Mouse (Mus musculus): Measurements from ENCODE around the gene Capzb. TPM values are rescaled to one million over a fixed set of nuclear protein-coding genes. Genes with fewer than 3 reads are reported as not detected.

Gene Capzb
- total and polyA plus RNA-seq, 3 experiments: 103 to 354 TPM; not detected in 1

- Histone ChIP-seq H3K27me3 (ENCODE audit: control insufficient read depth in 1 of 2, insufficient read depth in 2 of 2, low read length in 2 of 2) (no peaks in the 10 kb centered on the region), H3K36me3 (ENCODE audit: control insufficient read depth in 1 of 2, insufficient read depth in 2 of 2, low read length in 2 of 2) (no peaks in the 10 kb centered on the region; a peak in 1 of 4 replicates), H3K9ac (ENCODE audit: control insufficient read depth, low read depth, low read length, poor library complexity, severe bottlenecking) (no peak overlapping the region), H3K4me3 (ENCODE audit: control insufficient read depth in 1 of 2, insufficient read depth in 1 of 2, low read depth in 2 of 2, low read length in 2 of 2) (no peak overlapping the region), H3K4me1 (ENCODE audit: control insufficient read depth in 1 of 2, insufficient read depth in 2 of 2, low read length in 2 of 2) (peaks cover 0 to 9% of the 10 kb centered on the region in 2 experiments; a peak in 2 of 4 replicates), H3K27ac (ENCODE audit: control insufficient read depth, low read depth, low read length) (no peak overlapping the region), H3K9me3 (replicated peaks; ENCODE audit: insufficient read depth, low read length) (no peaks in the 10 kb centered on the region), H3K79me2 (ENCODE audit: control insufficient read depth, insufficient read depth, low read length, poor library complexity) (peaks cover 2% of the 10 kb centered on the region; the same call in 1 of the 2 replicates)
- TF ChIP-seq CHD2 (IDR thresholded peaks at IDR 0.05; ENCODE audit: low read length): no peak
- no peak for DNase-seq (ENCODE audit: low read depth, low spot score)
Measured at GRCm38 (mm10) chr4:139305521-139305920, 112.8 kb downstream of the Capzb start.

GRCm38 (mm10) chr4:139307916-139308315, 115.2 kb downstream of the Capzb start:
- Histone ChIP-seq H3K9ac (ENCODE audit: control insufficient read depth, low read depth, low read length, poor library complexity, severe bottlenecking) (no peak overlapping the region), H3K4me1 (ENCODE audit: control insufficient read depth in 1 of 2, insufficient read depth in 2 of 2, low read length in 2 of 2) (peaks cover 0 to 9% of the 10 kb centered on the region in 2 experiments; a peak in 2 of 4 replicates), H3K27ac (ENCODE audit: control insufficient read depth, low read depth, low read length) (no peak overlapping the region), H3K4me3 (ENCODE audit: control insufficient read depth in 1 of 2, insufficient read depth in 1 of 2, low read depth in 2 of 2, low read length in 2 of 2) (no peak overlapping the region), H3K79me2 (ENCODE audit: control insufficient read depth, insufficient read depth, low read length, poor library complexity) (peaks cover 4% of the 10 kb centered on the region; the same call in 1 of the 2 replicates), H3K9me3 (replicated peaks; ENCODE audit: insufficient read depth, low read length) (no peaks in the 10 kb centered on the region), H3K36me3 (ENCODE audit: control insufficient read depth in 1 of 2, insufficient read depth in 2 of 2, low read length in 2 of 2) (no peaks in the 10 kb centered on the region; a peak in 1 of 4 replicates), H3K27me3 (ENCODE audit: control insufficient read depth in 1 of 2, insufficient read depth in 2 of 2, low read length in 2 of 2) (no peaks in the 10 kb centered on the region)
- peak; percentile 58 for DNase-seq (ENCODE audit: low read depth, low spot score)
- TF ChIP-seq EP300 (IDR thresholded peaks at IDR 0.05; ENCODE audit: low read depth in 1 of 2, low read length in 2 of 2): no peak
- no peak for TF ChIP-seq E2F4 (IDR thresholded peaks at IDR 0.05; ENCODE audit: borderline replicate concordance, low read depth, low read length)

GRCm38 (mm10) chr4:139309651-139310050, 117.0 kb downstream of the Capzb start:
- peak; percentile 19 for DNase-seq (ENCODE audit: low read depth, low spot score)
- H3K9me3 ChIP-seq (replicated peaks; ENCODE audit: insufficient read depth, low read length): no peaks in the 10 kb centered on the region
- no peak for TF ChIP-seq NELFE (IDR thresholded peaks at IDR 0.05; ENCODE audit: low read depth, low read length)
- TF ChIP-seq SMC3 (IDR thresholded peaks at IDR 0.05; ENCODE audit: low read depth, low read length): no peak
- TF ChIP-seq E2F4 (IDR thresholded peaks at IDR 0.05; ENCODE audit: borderline replicate concordance, low read depth, low read length): no peak
- no peak for TF ChIP-seq EP300 (IDR thresholded peaks at IDR 0.05; ENCODE audit: low read depth in 1 of 2, low read length in 2 of 2)
- TF ChIP-seq MYC (IDR thresholded peaks at IDR 0.05; ENCODE audit: low read depth, low read length): no peak
- TF ChIP-seq RAD21 (IDR thresholded peaks at IDR 0.05; ENCODE audit: low read depth, low read length): no peak
- TF ChIP-seq MAZ (IDR thresholded peaks at IDR 0.05; ENCODE audit: low read depth, low read length): no peak
- no peak for TF ChIP-seq UBTF (IDR thresholded peaks at IDR 0.05; ENCODE audit: borderline replicate concordance, insufficient read depth, low read depth, low read length)
- TF ChIP-seq GABPA (IDR thresholded peaks at IDR 0.05; ENCODE audit: low read depth, low read length): no peak
- no peak for TF ChIP-seq POLR2AphosphoS2 (IDR thresholded peaks at IDR 0.05; ENCODE audit: low read length)
- TF ChIP-seq TAL1 (IDR thresholded peaks at IDR 0.05; ENCODE audit: low read length): no peak
- TF ChIP-seq ETS1 (IDR thresholded peaks at IDR 0.05; ENCODE audit: low read depth, low read length): no peak
- TF ChIP-seq GATA1 (IDR thresholded peaks at IDR 0.05; ENCODE audit: low read depth, low read length): no peak
- no peak for TF ChIP-seq MAFK (IDR thresholded peaks at IDR 0.05; ENCODE audit: borderline replicate concordance, low read depth, low read length)
- TF ChIP-seq CHD2 (IDR thresholded peaks at IDR 0.05; ENCODE audit: low read length): no peak
- no peak for TF ChIP-seq USF1 (IDR thresholded peaks at IDR 0.05; ENCODE audit: low read depth, low read length)
- TF ChIP-seq MEF2A (IDR thresholded peaks at IDR 0.05; ENCODE audit: extremely low read depth, insufficient replicate concordance, low read depth, low read length, poor library complexity, severe bottlenecking): no peak
- TF ChIP-seq HCFC1 (IDR thresholded peaks at IDR 0.05; ENCODE audit: low read depth, low read length): no peak
- H3K79me2 ChIP-seq (ENCODE audit: control insufficient read depth, insufficient read depth, low read length, poor library complexity): peaks cover 4% of the 10 kb centered on the region; the same call in 1 of the 2 replicates
- peak overlapping the region; percentile 86 to 88 for H3K4me3 ChIP-seq (ENCODE audit: control insufficient read depth in 1 of 2, insufficient read depth in 1 of 2, low read depth in 2 of 2, low read length in 2 of 2)
- peaks cover 0 to 9% of the 10 kb centered on the region in 2 experiments; a peak in 2 of 4 replicates for H3K4me1 ChIP-seq (ENCODE audit: control insufficient read depth in 1 of 2, insufficient read depth in 2 of 2, low read length in 2 of 2)
- H3K27me3 ChIP-seq (ENCODE audit: control insufficient read depth in 1 of 2, insufficient read depth in 2 of 2, low read length in 2 of 2): no peaks in the 10 kb centered on the region
- peak overlapping the region; percentile 93 for H3K9ac ChIP-seq (ENCODE audit: control insufficient read depth, low read depth, low read length, poor library complexity, severe bottlenecking)
- no peaks in the 10 kb centered on the region; a peak in 1 of 4 replicates for H3K36me3 ChIP-seq (ENCODE audit: control insufficient read depth in 1 of 2, insufficient read depth in 2 of 2, low read length in 2 of 2)
- H3K27ac ChIP-seq (ENCODE audit: control insufficient read depth, low read depth, low read length): no peak overlapping the region
